Mouse (Mus musculus) v-Abl transformed pro-B cells (cell line): ENCODE measurements around the gene 1110008P14Rik.

Experiments
- in situ Hi-C, 2 experiments: fragments of 400-800 bp; cut with MboI; formaldehyde crosslinking; loops; one replicate each; pipeline ENCODE4 v1.15.1; 2025; ENCODE audit not compliant: unreplicated experiment in 2 of 2

Gene 1110008P14Rik

GRCm38 (mm10) chr2:32344598-32345321 lies 37.0 kb downstream of the 1110008P14Rik start:
- in situ Hi-C loops = loop anchor here in 1 of 2 experiments (5.0 kb wide), 1 partner anchor 37 kb away; no protein-coding TSS in a partner anchor

GRCm38 (mm10) chr2:32344056-32344455 lies 37.7 kb downstream of the 1110008P14Rik start:
- in situ Hi-C loops = no loop called here

- in situ Hi-C loops = no loop called here
Observed at GRCm38 (mm10) chr2:32343351-32343671, 38.4 kb downstream of the 1110008P14Rik start.

GRCm38 (mm10) chr2:32342539-32343350 lies 39.0 kb downstream of the 1110008P14Rik start:
- in situ Hi-C loops = no loop called here

GRCm38 (mm10) chr2:32342039-32342438 lies 39.7 kb downstream of the 1110008P14Rik start:
- in situ Hi-C loops = no loop called here

GRCm38 (mm10) chr2:32341634-32341939 lies 40.2 kb downstream of the 1110008P14Rik start:
- in situ Hi-C loops = no loop called here

GRCm38 (mm10) chr2:32340836-32341633 lies 40.7 kb downstream of the 1110008P14Rik start:
- in situ Hi-C loops = no loop called here

- in situ Hi-C loops = no loop called here
Observed at GRCm38 (mm10) chr2:32339912-32340642, 41.7 kb downstream of the 1110008P14Rik start.

- in situ Hi-C loops = no loop called here
Observed at GRCm38 (mm10) chr2:32335888-32336287, 45.9 kb downstream of the 1110008P14Rik start.

GRCm38 (mm10) chr2:32332159-32332558 lies 49.6 kb downstream of the 1110008P14Rik start:
- in situ Hi-C loops = no loop called here

- in situ Hi-C loops = no loop called here
Observed at GRCm38 (mm10) chr2:32329531-32329930, 52.2 kb downstream of the 1110008P14Rik start.

GRCm38 (mm10) chr2:32328911-32329460 lies 52.8 kb downstream of the 1110008P14Rik start:
- in situ Hi-C loops = no loop called here

- in situ Hi-C loops = no loop called here
Observed at GRCm38 (mm10) chr2:32327200-32327599, 54.5 kb downstream of the 1110008P14Rik start.
